Mouse (Mus musculus): ENCODE results near the gene Lpo.

The Lpo gene

GRCm38 (mm10) chr11:87805448-87805847 is 22.6 kb downstream of the Lpo start:
- no peak for DNase-seq (ENCODE audit: low read depth)

GRCm38 (mm10) chr11:87802621-87803020 is 25.5 kb downstream of the Lpo start:
- no peak for DNase-seq (ENCODE audit: low read depth)

GRCm38 (mm10) chr11:87801711-87802275 is 26.3 kb downstream of the Lpo start:
- no peak for DNase-seq (ENCODE audit: low read depth)

GRCm38 (mm10) chr11:87793460-87793859 is 34.6 kb downstream of the Lpo start, which contains the start of gene Mpo:
Mpo (plus strand) TSS chr11:87793581.
- no peak for DNase-seq (ENCODE audit: low read depth)

- DNase-seq (ENCODE audit: low read depth): no peak
Measured at GRCm38 (mm10) chr11:87790088-87790487, 38.0 kb downstream of the Lpo start.

- no peak for DNase-seq (ENCODE audit: low read depth)
Measured at GRCm38 (mm10) chr11:87780130-87780529, 48.0 kb downstream of the Lpo start.

- DNase-seq (ENCODE audit: low read depth): no peak
Measured at GRCm38 (mm10) chr11:87779392-87779791, 48.7 kb downstream of the Lpo start.

GRCm38 (mm10) chr11:87778915-87779314 is 49.2 kb downstream of the Lpo start:
- DNase-seq (ENCODE audit: low read depth): no peak

GRCm38 (mm10) chr11:87778100-87778765 is 49.9 kb downstream of the Lpo start:
- no peak for DNase-seq (ENCODE audit: low read depth)

- no peak for DNase-seq (ENCODE audit: low read depth)
Measured at GRCm38 (mm10) chr11:87772354-87772753, 55.7 kb downstream of the Lpo start.

GRCm38 (mm10) chr11:87770989-87771388 is 57.1 kb downstream of the Lpo start:
- DNase-seq (ENCODE audit: low read depth): peak; percentile 6

GRCm38 (mm10) chr11:87768745-87769144 is 59.3 kb downstream of the Lpo start:
- DNase-seq (ENCODE audit: low read depth): no peak

GRCm38 (mm10) chr11:87763988-87764876 is 63.9 kb downstream of the Lpo start:
- DNase-seq (ENCODE audit: low read depth): no peak

GRCm38 (mm10) chr11:87763511-87763987 is 64.5 kb downstream of the Lpo start:
- DNase-seq (ENCODE audit: low read depth): no peak

- DNase-seq (ENCODE audit: low read depth): no peak
Measured at GRCm38 (mm10) chr11:87762702-87763385, 65.2 kb downstream of the Lpo start.

- DNase-seq (ENCODE audit: low read depth): no peak
Measured at GRCm38 (mm10) chr11:87761806-87762701, 66.0 kb downstream of the Lpo start.

- DNase-seq (ENCODE audit: low read depth): no peak
Measured at GRCm38 (mm10) chr11:87761181-87761721, 66.8 kb downstream of the Lpo start.

GRCm38 (mm10) chr11:87760301-87761081 is 67.6 kb downstream of the Lpo start, which contains the start of gene Tspoap1:
Tspoap1 (plus strand) TSS chr11:87760541.
- no peak for DNase-seq (ENCODE audit: low read depth)

- DNase-seq (ENCODE audit: low read depth): no peak
Measured at GRCm38 (mm10) chr11:87759609-87760005, 68.5 kb downstream of the Lpo start.
